Mouse (Mus musculus): ENCODE data around the gene Kmt5b. TPM values are rescaled to one million over a fixed set of nuclear protein-coding genes. Genes with fewer than 3 reads are reported as not detected.

Gene Kmt5b
- polyA plus RNA-seq, 1 experiment from 2014 or later, result 18.9 TPM

GRCm38 (mm10) chr19:3864960-3865359 is 97.7 kb downstream of the Kmt5b start:
- H3K9ac ChIP-seq (ENCODE audit: low read length), result no peak overlapping the region
- no peaks in the 10 kb centered on the region for H3K27me3 ChIP-seq (ENCODE audit: control insufficient read depth, insufficient read depth, low read length)
- ATAC-seq (replicated peaks; ENCODE audit: extremely low read depth, insufficient read depth, low FRiP score), result no peak
- H3K4me1 ChIP-seq (ENCODE audit: control insufficient read depth, insufficient read depth, low read length), result peaks cover 4% of the 10 kb centered on the region
- no peak overlapping the region for H3K4me3 ChIP-seq (ENCODE audit: low read length)
- H3K36me3 ChIP-seq (ENCODE audit: control insufficient read depth, insufficient read depth), result peaks cover 8% of the 10 kb centered on the region
- no peak overlapping the region for H3K4me2 ChIP-seq (ENCODE audit: low read depth, low read length)
- H3K27ac ChIP-seq (ENCODE audit: low read length), result no peak overlapping the region
- 87% methylated on average over 2 of the region's 2 CpGs for WGBS
- peaks cover 5% of the 10 kb centered on the region for H3K9me3 ChIP-seq (replicated peaks; ENCODE audit: control insufficient read depth, low read length)

Other genes with a start within 250 kb of the Kmt5b start
- 52.1 and 53.3 TPM in 2 replicates for gene Ppp6r3, start 191.7 kb upstream of the Kmt5b start, polyA plus RNA-seq (2015; fragmentation: Nextera tagmentation; extraction: Ambion mirVana)
- 3.1 and 3.7 TPM in 2 replicates for gene Lrp5, start 80.9 kb upstream of the Kmt5b start, polyA plus RNA-seq (2015; fragmentation: Nextera tagmentation; extraction: Ambion mirVana)
- 18.6 and 20.1 TPM in 2 replicates for gene 1810055G02Rik, start 59.1 kb upstream of the Kmt5b start, polyA plus RNA-seq (2015; fragmentation: Nextera tagmentation; extraction: Ambion mirVana)
- gene Chka, start 84.4 kb downstream of the Kmt5b start, polyA plus RNA-seq (2015; fragmentation: Nextera tagmentation; extraction: Ambion mirVana), result 24.1 and 30.6 TPM in 2 replicates
- gene Tcirg1, start 139.7 kb downstream of the Kmt5b start, polyA plus RNA-seq (2015; fragmentation: Nextera tagmentation; extraction: Ambion mirVana), result 31.0 and 32.3 TPM in 2 replicates
- gene Ndufs8, start 145.4 kb downstream of the Kmt5b start, polyA plus RNA-seq (2015; fragmentation: Nextera tagmentation; extraction: Ambion mirVana), result 466 and 487 TPM in 2 replicates
- 2.6 and 3.7 TPM in 2 replicates for gene Aldh3b1, start 162.4 kb downstream of the Kmt5b start, polyA plus RNA-seq (2015; fragmentation: Nextera tagmentation; extraction: Ambion mirVana)
- 19.8 TPM in 2 replicates for gene Unc93b1, start 167.8 kb downstream of the Kmt5b start, polyA plus RNA-seq (2015; fragmentation: Nextera tagmentation; extraction: Ambion mirVana)
- gene Aldh3b3, start 191.2 kb downstream of the Kmt5b start, polyA plus RNA-seq (2015; fragmentation: Nextera tagmentation; extraction: Ambion mirVana), result not detected in 2 replicates
- 0.21 and 0.47 TPM in 2 replicates for gene Aldh3b2, start 204.9 kb downstream of the Kmt5b start, polyA plus RNA-seq (2015; fragmentation: Nextera tagmentation; extraction: Ambion mirVana)
- gene Acy3, start 219.1 kb downstream of the Kmt5b start, polyA plus RNA-seq (2015; fragmentation: Nextera tagmentation; extraction: Ambion mirVana), result 13.0 and 13.3 TPM in 2 replicates
- gene Tbx10, start 225.3 kb downstream of the Kmt5b start, polyA plus RNA-seq (2015; fragmentation: Nextera tagmentation; extraction: Ambion mirVana), result not detected in 2 replicates
- 67.8 and 75.1 TPM in 2 replicates for gene Nudt8, start 233.2 kb downstream of the Kmt5b start, polyA plus RNA-seq (2015; fragmentation: Nextera tagmentation; extraction: Ambion mirVana)
- gene Gm49405, start 233.2 kb downstream of the Kmt5b start, polyA plus RNA-seq (2015; fragmentation: Nextera tagmentation; extraction: Ambion mirVana), result 6.2 TPM in 2 replicates
- gene Doc2g, start 235.9 kb downstream of the Kmt5b start, polyA plus RNA-seq (2015; fragmentation: Nextera tagmentation; extraction: Ambion mirVana), result 84.9 and 90.6 TPM in 2 replicates
- 618 and 661 TPM in 2 replicates for gene Ndufv1, start 245.4 kb downstream of the Kmt5b start, polyA plus RNA-seq (2015; fragmentation: Nextera tagmentation; extraction: Ambion mirVana)